Mouse (Mus musculus) C2C12 (cell line): ENCODE measurements at regions not wholly inside any gene's neighbourhood (a gene's known extent, or its start where the extent isn't known, plus 50 kb on each side); places are given as distances from the start of the nearest gene placed in this dataset.

Source experiments
- CTCF ChIP-seq: IDR thresholded peaks from one replicate; pipeline ENCODE4 v1.5.1; 2011; ENCODE audit not compliant: control insufficient read depth, insufficient read depth, insufficient read length
- FOSL1 ChIP-seq: IDR thresholded peaks from one replicate; pipeline ENCODE4 v1.8.0; 2011; ENCODE audit warnings: mild to moderate bottlenecking, low read length; ENCODE audit not compliant: poor library complexity, insufficient read depth, severe bottlenecking
- MAX ChIP-seq: IDR thresholded peaks from one replicate; pipeline ENCODE4 v1.6.1; 2011; ENCODE audit warnings: mild to moderate bottlenecking, control low read depth
- USF1 ChIP-seq: IDR thresholded peaks from one replicate; pipeline ENCODE4 v1.6.1; 2011; ENCODE audit warnings: low read depth, mild to moderate bottlenecking, control low read depth, moderate library complexity

- no peak for TF ChIP-seq FOSL1
- TF ChIP-seq CTCF: no peak
- no peak for TF ChIP-seq MAX
- TF ChIP-seq USF1: no peak
Observed at GRCm38 (mm10) chr8:75353786-75354185, 52.6 kb downstream of the Gm10358 start.
